In the genomic region with DNA sequence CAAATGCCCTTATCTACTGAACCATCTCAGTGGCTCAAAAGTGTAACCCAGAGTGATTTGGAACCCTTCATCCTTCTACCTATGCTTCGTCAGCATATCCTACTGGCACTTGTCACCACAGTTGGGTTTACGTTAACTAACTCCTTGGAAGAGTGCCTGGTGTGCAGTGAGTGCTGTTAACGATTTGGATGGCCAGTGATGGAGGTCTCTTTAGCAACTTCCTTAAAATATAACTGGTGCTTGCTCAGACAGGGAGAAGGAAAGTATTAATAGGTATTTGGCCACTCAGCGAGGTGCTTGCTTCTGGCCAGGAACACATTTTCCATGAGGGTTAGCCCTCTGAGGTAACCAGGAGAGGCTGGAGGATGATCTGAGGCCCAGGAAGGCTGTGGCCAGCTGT, we compare ENCODE assay signal across 26 mouse cellular contexts. TPM values are rescaled to one million over a fixed set of nuclear protein-coding genes. Genes with fewer than 3 reads are reported as not detected.
DNase-seq lines count a peak whose midpoint lies in the region; ATAC-seq lines count a peak whose summit lies in the region.
"Had no signal": no experiment of that assay in that cellular context is flagged by ENCODE, and none has a peak within 500 bp of the region (broad histone marks: within the 10 kb centered on the region; RNA-seq: fewer than 3 reads in every experiment).

No protein-coding gene starts in this region.

- ATAC-seq in heart, embryonic 15.5 days (replicated peaks; ENCODE audit: insufficient number of reproducible peaks, insufficient read depth, low FRiP score, low read depth), result no peak
- no peak for ATAC-seq in kidney, embryonic 16.5 days (ENCODE audit: low FRiP score, low TSS enrichment)

- H3K9ac ChIP-seq in heart, embryonic 15.5 days, result no peak overlapping the region
- no peak overlapping the region for H3K9ac ChIP-seq in kidney, embryonic 16.5 days (replicated peaks; ENCODE audit: low read length)
- H3K9ac ChIP-seq: forebrain, embryonic 12.5 days; heart, embryonic 12.5 days; hindbrain, embryonic 13.5 days; liver, embryonic 15.5 days; midbrain, embryonic 12.5 days; stomach, embryonic 15.5 days had no signal

- H3K27me3 ChIP-seq in heart, embryonic 15.5 days, result no peaks in the 10 kb centered on the region
- H3K27me3 ChIP-seq in kidney, embryonic 16.5 days (ENCODE audit: insufficient read depth, low read length), result no peaks in the 10 kb centered on the region
- H3K27me3 ChIP-seq: forebrain, embryonic 12.5 days; heart, embryonic 12.5 days; hindbrain, embryonic 13.5 days; liver, embryonic 15.5 days; midbrain, embryonic 12.5 days; stomach, embryonic 15.5 days had no signal

- 50% methylated on average over 4 of the region's 4 CpGs for WGBS in heart, embryonic 15.5 days
- 83% methylated on average over 4 of the region's 4 CpGs for WGBS in kidney, embryonic 16.5 days

- H3K36me3 ChIP-seq in heart, embryonic 15.5 days, result peaks cover 10% of the 10 kb centered on the region
- peaks cover 14% of the 10 kb centered on the region for H3K36me3 ChIP-seq in kidney, embryonic 16.5 days (ENCODE audit: insufficient read depth, low read length)

- no peaks in the 10 kb centered on the region for H3K9me3 ChIP-seq in heart, embryonic 15.5 days (replicated peaks)
- no peaks in the 10 kb centered on the region for H3K9me3 ChIP-seq in kidney, embryonic 16.5 days (ENCODE audit: low read length)
- H3K9me3 ChIP-seq: forebrain, embryonic 12.5 days; heart, embryonic 12.5 days; hindbrain, embryonic 13.5 days; liver, embryonic 15.5 days; midbrain, embryonic 12.5 days; stomach, embryonic 15.5 days had no signal

- H3K4me3 ChIP-seq in heart, embryonic 15.5 days, result no peak overlapping the region
- no peak overlapping the region for H3K4me3 ChIP-seq in kidney, embryonic 16.5 days (ENCODE audit: low read length)
- H3K4me3 ChIP-seq in brown adipose tissue, adult 24 weeks (ENCODE audit: insufficient read depth, low read depth, low read length), result no peak overlapping the region
- H3K4me3 ChIP-seq: forebrain, embryonic 12.5 days; heart, embryonic 12.5 days; hindbrain, embryonic 13.5 days; layer of hippocampus, adult 2 months; liver, embryonic 15.5 days; midbrain, embryonic 12.5 days; stomach, embryonic 15.5 days had no signal

- H3K4me1 ChIP-seq in heart, embryonic 15.5 days (replicated peaks), result peaks cover 53% of the 10 kb centered on the region
- peaks cover 14% of the 10 kb centered on the region for H3K4me1 ChIP-seq in kidney, embryonic 16.5 days (ENCODE audit: insufficient read depth, low read length)
- peaks cover 37% of the 10 kb centered on the region for H3K4me1 ChIP-seq in brown adipose tissue, adult 24 weeks (ENCODE audit: control insufficient read depth, insufficient read depth, insufficient read length, low read length)

- H3K4me2 ChIP-seq in heart, embryonic 15.5 days, result no peak overlapping the region
- no peak overlapping the region for H3K4me2 ChIP-seq in kidney, embryonic 16.5 days (replicated peaks; ENCODE audit: low read depth, low read length)
- H3K4me2 ChIP-seq: forebrain, embryonic 12.5 days; heart, embryonic 12.5 days; hindbrain, embryonic 13.5 days; liver, embryonic 15.5 days; midbrain, embryonic 12.5 days; stomach, embryonic 15.5 days had no signal

- peak overlapping the region; percentile 69 for H3K27ac ChIP-seq in heart, embryonic 15.5 days
- no peak overlapping the region for H3K27ac ChIP-seq in kidney, embryonic 16.5 days (ENCODE audit: low read length)
- peak overlapping the region; percentile 66 for H3K27ac ChIP-seq in brown adipose tissue, adult 24 weeks (replicated peaks; ENCODE audit: low read depth, low read length)
- H3K27ac ChIP-seq: forebrain, embryonic 12.5 days; hindbrain, embryonic 13.5 days; layer of hippocampus, adult 2 months; liver, embryonic 15.5 days; macrophage; midbrain, embryonic 12.5 days; stomach, embryonic 15.5 days had no signal

- no peak for DNase-seq in heart, adult 9 months (ENCODE audit: low spot score in 2 of 2)
- DNase-seq in kidney, adult 9 months, result peak; percentile 95
- peak; percentile 71 for DNase-seq in kidney, postnatal 14 days
- no peak for DNase-seq in cerebellum, adult 11-12 months
- DNase-seq: adrenal gland, adult 2 months; cerebellum, adult 9-10 months; gastrocnemius, postnatal 14 days; retina, postnatal 1 day; thymus, adult 2 months had no signal

RNA-seq across cellular contexts. Expression of a gene that starts 3.9 kb away (rescaled TPM):
- polyA plus RNA-seq in heart, embryonic 15.5 days (2015; fragmentation: Nextera tagmentation; extraction: Ambion mirVana), result 0.31 and 0.43 TPM in 2 replicates
- 1.2 TPM in 1 of 2 replicates, not detected in the other for polyA plus RNA-seq in kidney, embryonic 16.5 days (2015; fragmentation: Nextera tagmentation; extraction: Ambion mirVana)
- not detected in 2 replicates for polyA plus RNA-seq in brown adipose tissue, adult 24 weeks (2012; ENCODE audit: insufficient read depth, insufficient read length, missing spikeins)
- polyA plus RNA-seq: embryonic facial prominence, embryonic 11.5 days; heart, embryonic 12.5 days; liver, embryonic 15.5 days; macrophage; neural tube, embryonic 11.5 days had no signal

RNA-seq across cellular contexts. Expression of a gene that starts 3.9 kb away (rescaled TPM):
- polyA plus RNA-seq in heart, embryonic 15.5 days (2015; fragmentation: Nextera tagmentation; extraction: Ambion mirVana), result 631 and 668 TPM in 2 replicates
- polyA plus RNA-seq in kidney, embryonic 16.5 days (2015; fragmentation: Nextera tagmentation; extraction: Ambion mirVana), result 383 and 436 TPM in 2 replicates
- 2,383 and 2,841 TPM in 2 replicates for polyA plus RNA-seq in brown adipose tissue, adult 24 weeks (2012; ENCODE audit: insufficient read depth, insufficient read length, missing spikeins)

RNA-seq across cellular contexts. Expression of a gene that starts 7.2 kb away (rescaled TPM):
- not detected in 2 replicates for polyA plus RNA-seq in heart, embryonic 15.5 days (2015; fragmentation: Nextera tagmentation; extraction: Ambion mirVana)
- not detected in 2 replicates for polyA plus RNA-seq in kidney, embryonic 16.5 days (2015; fragmentation: Nextera tagmentation; extraction: Ambion mirVana)
- not detected in 2 replicates for polyA plus RNA-seq in brown adipose tissue, adult 24 weeks (2012; ENCODE audit: insufficient read depth, insufficient read length, missing spikeins)
- polyA plus RNA-seq: adrenal gland, adult 2 months; cortical plate, adult 2 months; embryonic facial prominence, embryonic 11.5 days; forebrain, embryonic 12.5 days; heart, embryonic 12.5 days; hindbrain, embryonic 13.5 days; intestine, embryonic 14.5 days; limb, embryonic 14.5 days; liver, embryonic 15.5 days; macrophage; midbrain, embryonic 12.5 days; neural tube, embryonic 11.5 days; stomach, embryonic 15.5 days; thymus, adult 2 months; urinary bladder, adult 2 months had no signal

RNA-seq across cellular contexts. Expression of a gene that starts 10.9 kb away (rescaled TPM):
- polyA plus RNA-seq in heart, embryonic 15.5 days (2015; fragmentation: Nextera tagmentation; extraction: Ambion mirVana), result 1.6 and 18.8 TPM in 2 replicates
- 0.92 TPM in 1 of 2 replicates, not detected in the other for polyA plus RNA-seq in kidney, embryonic 16.5 days (2015; fragmentation: Nextera tagmentation; extraction: Ambion mirVana)
- 2.2 TPM in 1 of 2 replicates, not detected in the other for polyA plus RNA-seq in brown adipose tissue, adult 24 weeks (2012; ENCODE audit: insufficient read depth, insufficient read length, missing spikeins)
- polyA plus RNA-seq: cortical plate, adult 2 months; midbrain, embryonic 12.5 days; neural tube, embryonic 11.5 days had no signal

RNA-seq across cellular contexts. Expression of a gene that starts 15.2 kb away (rescaled TPM):
- polyA plus RNA-seq in heart, embryonic 15.5 days (2015; fragmentation: Nextera tagmentation; extraction: Ambion mirVana), result 2.9 and 4.4 TPM in 2 replicates
- polyA plus RNA-seq in kidney, embryonic 16.5 days (2015; fragmentation: Nextera tagmentation; extraction: Ambion mirVana), result 4.6 and 5.5 TPM in 2 replicates
- polyA plus RNA-seq in brown adipose tissue, adult 24 weeks (2012; ENCODE audit: insufficient read depth, insufficient read length, missing spikeins), result 1.9 and 3.5 TPM in 2 replicates

Comparison
In these comparisons a context has a peak if more than half of its experiments do, and no peak if none do; other contexts are left out.
1. DNase-seq: peak in kidney, adult 9 months (single experiment) and kidney, postnatal 14 days (single experiment); none in heart, adult 9 months (0 of 2) and cerebellum, adult 11-12 months (single experiment).